Mouse (Mus musculus) lung, postnatal 0 days (tissue): Measurements from ENCODE around the gene Il18r1.
A peak's percentile ranks its signal among the peaks of the same experiment; 100 is the strongest.

Source experiments
- CTCF ChIP-seq: IDR thresholded peaks from 2 replicates; pipeline ENCODE4 v1.5.1; 2016; ENCODE audit warnings: antibody characterized with exemption, mild to moderate bottlenecking
- EP300 ChIP-seq: IDR thresholded peaks from 2 replicates; pipeline ENCODE4 v1.6.1; 2016; ENCODE audit warnings: antibody characterized with exemption, mild to moderate bottlenecking, control low read depth

GRCm38 (mm10) chr1:40514851-40515585 lies 49.7 kb downstream of the Il18r1 start, which contains the start of gene Il18rap:
- no peak for TF ChIP-seq CTCF
- peak; percentile 39; the same call in 1 of the 2 replicates for TF ChIP-seq EP300
